Mouse (Mus musculus): ENCODE measurements around the gene Gm17581. TPM values are rescaled to one million over a fixed set of nuclear protein-coding genes. Genes with fewer than 3 reads are reported as not detected.
"Not testable (repeated sequence)": the region's sequence is repeated elsewhere in the genome, so short reads cannot be mapped to it uniquely, and the experiment has no call there.

Gene Gm17581
- polyA plus RNA-seq (2015; fragmentation: Nextera tagmentation; extraction: Ambion mirVana), result not detected in 2 replicates

GRCm38 (mm10) chr2:155735766-155736165 is at the start of gene Gm17581:
Gm17581 (minus strand) TSS chr2:155735866.
- not testable (repeated sequence) for H3K4me2 ChIP-seq; H3K27me3 ChIP-seq; H3K9me3 ChIP-seq; H3K9ac ChIP-seq; H3K27ac ChIP-seq (replicated peaks); ATAC-seq (ENCODE audit: low read depth); H3K4me1 ChIP-seq (replicated peaks); H3K36me3 ChIP-seq; H3K4me3 ChIP-seq
- 85% methylated on average over 5 of the region's 5 CpGs for WGBS

GRCm38 (mm10) chr2:155784534-155784933 is 48.9 kb upstream of the Gm17581 start:
- Histone ChIP-seq H3K27me3 (no peaks in the 10 kb centered on the region), H3K9ac (no peak overlapping the region), H3K4me1 (replicated peaks) (peaks cover 5% of the 10 kb centered on the region; the same call in 1 of the 2 replicates), H3K27ac (replicated peaks) (no peak overlapping the region; the same call in 1 of the 2 replicates), H3K9me3 (no peaks in the 10 kb centered on the region), H3K4me2 (no peak overlapping the region), H3K4me3 (no peak overlapping the region), H3K36me3 (no peaks in the 10 kb centered on the region)
- ATAC-seq (ENCODE audit: low read depth), result no peak
- WGBS, result 74% methylated on average over 6 of the region's 6 CpGs

- H3K36me3 ChIP-seq, result no peaks in the 10 kb centered on the region
- 79% methylated on average over 3 of the region's 3 CpGs for WGBS
- no peak overlapping the region for H3K9ac ChIP-seq
- H3K27ac ChIP-seq (replicated peaks), result no peak overlapping the region
- no peaks in the 10 kb centered on the region for H3K9me3 ChIP-seq
- H3K27me3 ChIP-seq, result peaks cover 5% of the 10 kb centered on the region; the same call in 1 of the 2 replicates
- H3K4me3 ChIP-seq, result no peak overlapping the region
- ATAC-seq (ENCODE audit: low read depth), result no peak
- H3K4me1 ChIP-seq (replicated peaks), result peaks cover 48% of the 10 kb centered on the region
- no peak overlapping the region for H3K4me2 ChIP-seq
Observed at GRCm38 (mm10) chr2:155779506-155779905, 43.8 kb upstream of the Gm17581 start.

- Histone ChIP-seq H3K4me1 (replicated peaks) (peaks cover 50% of the 10 kb centered on the region), H3K27ac (replicated peaks) (no peak overlapping the region), H3K9ac (0 out of 2 replicates have a peak overlapping the region, but pooled peaks have one; percentile 26), H3K4me2 (no peak overlapping the region), H3K36me3 (no peaks in the 10 kb centered on the region), H3K27me3 (peaks cover 10% of the 10 kb centered on the region), H3K4me3 (no peak overlapping the region), H3K9me3 (no peaks in the 10 kb centered on the region)
- WGBS, result 42% methylated on average over 7 of the region's 7 CpGs
- ATAC-seq (ENCODE audit: low read depth), result no peak
Observed at GRCm38 (mm10) chr2:155779066-155779465, 43.4 kb upstream of the Gm17581 start.

GRCm38 (mm10) chr2:155778004-155778403 is 42.3 kb upstream of the Gm17581 start:
- Histone ChIP-seq H3K36me3 (no peaks in the 10 kb centered on the region), H3K9ac (peak overlapping the region; percentile 92; the same call in 1 of the 2 replicates), H3K4me2 (peak overlapping the region; percentile 69), H3K4me3 (no peak overlapping the region), H3K4me1 (replicated peaks) (peaks cover 50% of the 10 kb centered on the region), H3K9me3 (no peaks in the 10 kb centered on the region), H3K27me3 (peaks cover 20% of the 10 kb centered on the region), H3K27ac (replicated peaks) (peak overlapping the region; percentile 71)
- 48% methylated on average over 6 of the region's 6 CpGs for WGBS
- no peak for ATAC-seq (ENCODE audit: low read depth)

- no peaks in the 10 kb centered on the region for H3K9me3 ChIP-seq
- peaks cover 24% of the 10 kb centered on the region for H3K27me3 ChIP-seq
- peak overlapping the region; percentile 71; the same call in 1 of the 2 replicates for H3K27ac ChIP-seq (replicated peaks)
- peak overlapping the region; percentile 69 for H3K4me2 ChIP-seq
- no peak for ATAC-seq (ENCODE audit: low read depth)
- no peaks in the 10 kb centered on the region for H3K36me3 ChIP-seq
- 36% methylated on average over 4 of the region's 4 CpGs for whole genome bisulfite sequencing
- peaks cover 50% of the 10 kb centered on the region for H3K4me1 ChIP-seq (replicated peaks)
- peak overlapping the region; percentile 81; the same call in 1 of the 2 replicates for H3K4me3 ChIP-seq
- H3K9ac ChIP-seq, result peak overlapping the region; percentile 92
Observed at GRCm38 (mm10) chr2:155777688-155777985, 42.0 kb upstream of the Gm17581 start.

- H3K9ac ChIP-seq, result peak overlapping the region; percentile 92
- peak overlapping the region; percentile 14; the same call in 1 of the 2 replicates for H3K27ac ChIP-seq (replicated peaks)
- no peak for ATAC-seq (ENCODE audit: low read depth)
- H3K4me3 ChIP-seq, result peak overlapping the region; percentile 81
- H3K27me3 ChIP-seq, result peaks cover 30% of the 10 kb centered on the region
- peaks cover 50% of the 10 kb centered on the region for H3K4me1 ChIP-seq (replicated peaks)
- H3K9me3 ChIP-seq, result no peaks in the 10 kb centered on the region
- no peaks in the 10 kb centered on the region for H3K36me3 ChIP-seq
- peak overlapping the region; percentile 69 for H3K4me2 ChIP-seq
- WGBS, result 70% methylated on average over 10 of the region's 10 CpGs
Observed at GRCm38 (mm10) chr2:155776824-155777687, 41.4 kb upstream of the Gm17581 start.

- ATAC-seq (ENCODE audit: low read depth), result peak; percentile 73
- Histone ChIP-seq H3K4me3 (peak overlapping the region; percentile 81), H3K36me3 (no peaks in the 10 kb centered on the region), H3K27ac (replicated peaks) (peak overlapping the region; percentile 93), H3K4me1 (replicated peaks) (peaks cover 50% of the 10 kb centered on the region), H3K9me3 (no peaks in the 10 kb centered on the region), H3K9ac (peak overlapping the region; percentile 92), H3K27me3 (peaks cover 31% of the 10 kb centered on the region), H3K4me2 (peak overlapping the region; percentile 69)
- WGBS, result 1% methylated on average over 43 of the region's 44 CpGs
Observed at GRCm38 (mm10) chr2:155775685-155776263, 40.1 kb upstream of the Gm17581 start.

- no peaks in the 10 kb centered on the region for H3K36me3 ChIP-seq
- peak within 1 kb of the TSS; percentile 81 for H3K4me3 ChIP-seq
- H3K27ac ChIP-seq (replicated peaks), result peak within 1 kb of the TSS; percentile 93
- peaks cover 31% of the 10 kb centered on the region for H3K27me3 ChIP-seq
- H3K9ac ChIP-seq, result peak within 1 kb of the TSS; percentile 92
- peak within 1 kb of the TSS; percentile 69 for H3K4me2 ChIP-seq
- no peak for ATAC-seq (ENCODE audit: low read depth)
- WGBS, result 2% methylated on average over 38 of the region's 100 CpGs
- H3K4me1 ChIP-seq (replicated peaks), result peaks cover 50% of the 10 kb centered on the region
- no peaks in the 10 kb centered on the region for H3K9me3 ChIP-seq
Observed at GRCm38 (mm10) chr2:155774927-155775684, 39.4 kb upstream of the Gm17581 start, which contains the start of gene Mmp24. Mmp24 (plus strand) TSS chr2:155775342.

- no peak overlapping the region for H3K27ac ChIP-seq (replicated peaks)
- no peak overlapping the region; the same call in 1 of the 2 replicates for H3K9ac ChIP-seq
- no peaks in the 10 kb centered on the region for H3K36me3 ChIP-seq
- WGBS, result 53% methylated on average over 11 of the region's 11 CpGs
- ATAC-seq (ENCODE audit: low read depth), result no peak
- H3K4me1 ChIP-seq (replicated peaks), result peaks cover 44% of the 10 kb centered on the region
- peak overlapping the region; percentile 81 for H3K4me3 ChIP-seq
- peak overlapping the region; percentile 69 for H3K4me2 ChIP-seq
- peaks cover 31% of the 10 kb centered on the region for H3K27me3 ChIP-seq
- no peaks in the 10 kb centered on the region for H3K9me3 ChIP-seq
Observed at GRCm38 (mm10) chr2:155774261-155774926, 38.7 kb upstream of the Gm17581 start.

- Histone ChIP-seq H3K27me3 (peaks cover 31% of the 10 kb centered on the region), H3K9me3 (no peaks in the 10 kb centered on the region), H3K9ac (no peak overlapping the region), H3K27ac (replicated peaks) (no peak overlapping the region), H3K4me1 (replicated peaks) (peaks cover 37% of the 10 kb centered on the region), H3K4me2 (no peak overlapping the region), H3K4me3 (no peak overlapping the region), H3K36me3 (no peaks in the 10 kb centered on the region)
- 65% methylated on average over 4 of the region's 4 CpGs for WGBS
- no peak for ATAC-seq (ENCODE audit: low read depth)
Observed at GRCm38 (mm10) chr2:155773664-155774063, 38.0 kb upstream of the Gm17581 start.

All from neural tube, embryonic 13.5 days (tissue).